Mouse (Mus musculus): Measurements from ENCODE around the gene Cdk9. TPM values are rescaled to one million over a fixed set of nuclear protein-coding genes. Genes with fewer than 3 reads are reported as not detected.

Cdk9 gene
- total and polyA plus RNA-seq, 2 experiments from 2014 or later = 35.5 to 58.4 TPM

DNA sequence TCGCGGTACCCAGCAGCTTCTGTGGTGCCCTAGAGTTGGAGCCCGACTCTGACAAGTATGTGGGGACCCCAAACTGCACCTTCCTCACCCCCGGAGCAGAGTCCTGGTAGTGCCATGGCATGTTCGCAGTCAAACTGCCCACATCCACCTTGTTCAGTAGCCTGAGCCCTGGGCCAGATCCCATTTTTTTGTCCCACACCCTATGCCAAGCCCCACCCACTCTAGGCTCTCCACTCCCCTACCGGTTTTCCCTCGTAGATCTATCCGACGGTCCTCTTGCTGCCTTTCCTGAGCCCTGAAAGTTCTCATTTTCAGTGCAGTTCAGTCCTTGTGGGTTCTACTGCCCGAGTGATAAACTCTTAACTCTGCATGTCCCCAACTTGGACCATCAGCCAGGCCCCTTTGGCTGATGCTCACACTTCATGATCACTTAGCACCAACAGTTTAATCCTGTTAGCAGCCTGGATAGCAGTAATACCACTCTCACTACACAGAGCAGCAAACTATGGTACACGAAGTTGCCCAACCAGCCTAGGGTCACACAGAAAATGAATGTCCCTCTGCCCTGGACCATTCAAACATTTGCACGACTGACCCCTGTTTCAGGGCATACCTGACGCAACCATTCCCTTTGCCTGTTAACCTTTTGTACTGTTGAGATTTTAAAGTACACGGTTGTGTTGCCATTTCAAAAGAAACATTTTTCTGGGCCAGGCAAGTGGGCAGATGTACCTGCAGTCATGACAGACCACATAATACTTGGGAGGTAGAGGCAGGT lies 11.7 kb downstream of the Cdk9 start:
- no peak overlapping the region for H3K9ac ChIP-seq (replicated peaks; ENCODE audit: low read depth, low read length)
- no peak for ATAC-seq (ENCODE audit: insufficient read depth, low read depth)
- H3K4me3 ChIP-seq (ENCODE audit: low read depth, low read length) = no peak overlapping the region
- no peak overlapping the region for H3K27ac ChIP-seq (ENCODE audit: low read depth)
- no peaks in the 10 kb centered on the region for H3K4me1 ChIP-seq (ENCODE audit: control insufficient read depth, insufficient read depth)
- peaks cover 33% of the 10 kb centered on the region for H3K36me3 ChIP-seq (replicated peaks; ENCODE audit: control insufficient read depth, insufficient read depth, low read length)
- no peak for TF ChIP-seq CTCF (IDR thresholded peaks at IDR 0.05; ENCODE audit: low read depth)
- TF ChIP-seq EP300 (IDR thresholded peaks at IDR 0.05; ENCODE audit: low read depth) = no peak
- WGBS = 76% methylated on average over 14 of the region's 14 CpGs
- H3K27me3 ChIP-seq (ENCODE audit: control insufficient read depth, insufficient read depth, low read length) = no peaks in the 10 kb centered on the region
- no peak overlapping the region for H3K4me2 ChIP-seq (ENCODE audit: low read depth, low read length)
- no peak for DNase-seq (ENCODE audit: low spot score)
- no peaks in the 10 kb centered on the region for H3K9me3 ChIP-seq (replicated peaks; ENCODE audit: control insufficient read depth, low read length)

DNA sequence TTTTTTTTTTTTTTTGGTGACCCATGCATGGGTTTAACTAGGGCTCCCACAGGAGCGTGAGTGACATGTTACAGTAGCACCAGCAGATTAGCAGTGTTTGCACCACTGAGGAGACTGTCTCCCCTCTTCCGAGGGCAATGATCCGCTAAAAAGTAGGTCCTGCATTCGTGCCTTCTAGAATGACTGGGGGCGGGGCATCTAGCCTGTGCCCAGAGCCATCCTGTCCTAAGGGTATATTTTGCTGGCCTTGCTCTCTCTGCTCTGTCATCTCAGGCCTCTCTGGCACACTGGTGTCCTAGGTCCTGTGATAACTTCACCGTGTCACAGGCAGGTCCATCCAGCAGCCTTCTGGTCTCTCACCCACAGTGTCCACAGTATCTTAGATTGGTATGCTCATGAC lies 13.2 kb downstream of the Cdk9 start:
- Histone ChIP-seq H3K27ac (ENCODE audit: low read depth) (no peak overlapping the region), H3K4me1 (ENCODE audit: control insufficient read depth, insufficient read depth) (no peaks in the 10 kb centered on the region), H3K36me3 (replicated peaks; ENCODE audit: control insufficient read depth, insufficient read depth, low read length) (peaks cover 18% of the 10 kb centered on the region), H3K9me3 (replicated peaks; ENCODE audit: control insufficient read depth, low read length) (no peaks in the 10 kb centered on the region), H3K27me3 (ENCODE audit: control insufficient read depth, insufficient read depth, low read length) (no peaks in the 10 kb centered on the region), H3K4me2 (ENCODE audit: low read depth, low read length) (no peak overlapping the region), H3K4me3 (ENCODE audit: low read depth, low read length) (no peak overlapping the region), H3K9ac (replicated peaks; ENCODE audit: low read depth, low read length) (no peak overlapping the region)
- 71% methylated on average over 6 of the region's 6 CpGs for WGBS
- DNase-seq (ENCODE audit: low spot score) = no peak
- no peak for ATAC-seq (ENCODE audit: insufficient read depth, low read depth)
- no peak for TF ChIP-seq CTCF (IDR thresholded peaks at IDR 0.05; ENCODE audit: low read depth)
- TF ChIP-seq EP300 (IDR thresholded peaks at IDR 0.05; ENCODE audit: low read depth) = no peak

DNA sequence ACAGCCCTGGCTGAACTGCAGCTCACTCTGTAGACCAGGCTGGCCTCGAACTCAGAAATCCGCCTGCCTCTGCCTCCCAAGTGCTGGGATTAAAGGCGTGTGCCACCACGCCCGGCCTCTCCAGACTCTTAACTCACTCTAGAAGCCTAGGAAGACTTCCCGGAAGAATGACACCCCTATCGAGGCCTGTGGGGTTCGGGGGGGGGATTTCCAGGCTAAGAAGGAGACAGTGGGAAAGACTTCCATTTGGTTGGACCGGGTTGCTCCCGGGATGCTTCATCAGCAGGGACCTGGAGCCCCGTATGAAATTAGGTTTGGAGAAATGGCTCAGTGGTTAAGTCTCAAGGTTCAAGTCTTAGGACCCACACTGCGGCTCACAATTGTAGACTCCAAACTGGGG lies 18.2 kb downstream of the Cdk9 start:
- WGBS = 79% methylated on average over 12 of the region's 12 CpGs
- Histone ChIP-seq H3K4me3 (ENCODE audit: low read depth, low read length) (peak overlapping the region; percentile 71), H3K4me2 (ENCODE audit: low read depth, low read length) (peak overlapping the region; percentile 97), H3K9me3 (replicated peaks; ENCODE audit: control insufficient read depth, low read length) (no peaks in the 10 kb centered on the region), H3K4me1 (ENCODE audit: control insufficient read depth, insufficient read depth) (peaks cover 9% of the 10 kb centered on the region; the same call in 1 of the 2 replicates), H3K9ac (replicated peaks; ENCODE audit: low read depth, low read length) (no peak overlapping the region), H3K36me3 (replicated peaks; ENCODE audit: control insufficient read depth, insufficient read depth, low read length) (no peaks in the 10 kb centered on the region), H3K27ac (ENCODE audit: low read depth) (no peak overlapping the region), H3K27me3 (ENCODE audit: control insufficient read depth, insufficient read depth, low read length) (no peaks in the 10 kb centered on the region)
- ATAC-seq (ENCODE audit: insufficient read depth, low read depth) = no peak
- TF ChIP-seq CTCF (IDR thresholded peaks at IDR 0.05; ENCODE audit: low read depth) = no peak
- TF ChIP-seq EP300 (IDR thresholded peaks at IDR 0.05; ENCODE audit: low read depth) = no peak
- DNase-seq (ENCODE audit: low spot score) = no peak

DNA sequence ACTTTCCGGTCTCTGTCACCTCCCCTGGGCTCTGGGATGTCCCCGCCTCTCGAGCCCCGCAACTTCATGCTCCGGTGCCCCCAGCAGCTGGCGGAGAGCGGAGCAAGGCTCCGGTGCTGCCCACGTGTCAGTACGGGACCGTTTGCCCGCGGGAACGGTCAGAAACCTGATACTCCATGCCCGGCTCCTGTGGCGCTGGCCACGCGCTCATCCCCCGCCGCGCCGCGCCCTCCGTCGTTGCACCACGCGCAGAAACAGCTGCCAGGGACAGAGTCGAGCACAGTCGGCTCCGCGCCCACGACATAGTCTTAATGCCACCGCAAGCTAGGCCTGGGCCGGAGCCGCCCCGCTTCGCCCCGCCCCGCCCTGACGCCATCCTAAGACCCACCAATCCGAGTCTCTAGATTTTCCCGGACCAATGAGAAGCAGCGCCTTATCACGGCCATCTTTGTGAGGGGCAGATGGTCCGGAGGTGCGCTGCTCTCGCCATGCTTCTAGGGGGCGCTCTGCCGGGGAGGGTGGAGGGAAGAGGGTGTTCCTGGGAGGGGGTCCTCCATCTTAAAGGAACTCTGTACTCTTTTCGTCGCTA lies 19.0 kb downstream of the Cdk9 start:
- H3K36me3 ChIP-seq (replicated peaks; ENCODE audit: control insufficient read depth, insufficient read depth, low read length) = no peaks in the 10 kb centered on the region
- peak overlapping the region; percentile 75 for H3K27ac ChIP-seq (ENCODE audit: low read depth)
- no peaks in the 10 kb centered on the region for H3K9me3 ChIP-seq (replicated peaks; ENCODE audit: control insufficient read depth, low read length)
- peak; percentile 96 for DNase-seq (ENCODE audit: low spot score)
- peak overlapping the region; percentile 97 for H3K4me2 ChIP-seq (ENCODE audit: low read depth, low read length)
- ATAC-seq (ENCODE audit: insufficient read depth, low read depth) = peak; percentile 97
- under 1% methylated on average over 51 of the region's 51 CpGs for WGBS
- H3K4me3 ChIP-seq (ENCODE audit: low read depth, low read length) = peak overlapping the region; percentile 71
- no peaks in the 10 kb centered on the region for H3K27me3 ChIP-seq (ENCODE audit: control insufficient read depth, insufficient read depth, low read length)
- TF ChIP-seq CTCF (IDR thresholded peaks at IDR 0.05; ENCODE audit: low read depth) (peak; percentile 80), EP300 (IDR thresholded peaks at IDR 0.05; ENCODE audit: low read depth) (no peak)
- peaks cover 9% of the 10 kb centered on the region; the same call in 1 of the 2 replicates for H3K4me1 ChIP-seq (ENCODE audit: control insufficient read depth, insufficient read depth)
- H3K9ac ChIP-seq (replicated peaks; ENCODE audit: low read depth, low read length) = peak overlapping the region; percentile 85

DNA sequence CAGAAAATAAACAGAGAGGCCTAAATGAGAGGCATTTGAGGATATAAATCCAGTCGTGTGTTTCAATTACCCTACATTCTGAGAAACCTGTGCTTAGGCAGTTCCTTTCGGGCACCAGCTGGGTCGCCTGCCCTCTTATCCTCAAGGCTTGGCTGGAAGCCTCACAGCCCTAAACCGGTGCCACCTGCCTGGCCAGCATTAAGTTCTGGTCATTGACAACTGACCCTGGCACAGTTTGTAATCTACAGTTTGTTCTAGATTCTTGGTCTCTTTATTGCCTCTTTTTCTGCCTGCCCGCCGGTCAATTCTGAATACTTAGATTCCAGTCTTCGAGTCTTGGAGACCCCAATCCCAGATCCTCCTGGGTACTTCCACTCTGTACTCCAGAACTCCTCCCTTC lies 19.6 kb downstream of the Cdk9 start:
- 18% methylated on average over 7 of the region's 7 CpGs for WGBS

More for the DNA sequence above, 19.6 kb downstream of the Cdk9 start:
- H3K4me3 ChIP-seq (ENCODE audit: low read depth, low read length) = peak overlapping the region; percentile 71
- TF ChIP-seq CTCF (IDR thresholded peaks at IDR 0.05; ENCODE audit: low read depth) (no peak), EP300 (IDR thresholded peaks at IDR 0.05; ENCODE audit: low read depth) (no peak)
- no peaks in the 10 kb centered on the region for H3K27me3 ChIP-seq (ENCODE audit: control insufficient read depth, insufficient read depth, low read length)
- peak overlapping the region; percentile 85 for H3K9ac ChIP-seq (replicated peaks; ENCODE audit: low read depth, low read length)
- no peaks in the 10 kb centered on the region for H3K36me3 ChIP-seq (replicated peaks; ENCODE audit: control insufficient read depth, insufficient read depth, low read length)
- peaks cover 9% of the 10 kb centered on the region; the same call in 1 of the 2 replicates for H3K4me1 ChIP-seq (ENCODE audit: control insufficient read depth, insufficient read depth)
- DNase-seq (ENCODE audit: low spot score) (no peak), ATAC-seq (ENCODE audit: insufficient read depth, low read depth) (no peak)
- no peak overlapping the region for H3K27ac ChIP-seq (ENCODE audit: low read depth)
- H3K9me3 ChIP-seq (replicated peaks; ENCODE audit: control insufficient read depth, low read length) = no peaks in the 10 kb centered on the region
- H3K4me2 ChIP-seq (ENCODE audit: low read depth, low read length) = peak overlapping the region; percentile 97

Measured in heart, postnatal 0 days (tissue).